Mouse (Mus musculus) midbrain, embryonic 10.5 days (tissue): Measurements from ENCODE around the gene Samsn1. TPM values are rescaled to one million over a fixed set of nuclear protein-coding genes. Genes with fewer than 3 reads are reported as not detected.

ENCODE experiments used
- DNase-seq: peaks from one replicate; pipeline ENCODE4 v3.0.0-alpha.2; 2017; ENCODE audit warnings: low spot score
- H3K27ac ChIP-seq: fragments of 300-500 bp; sonication (generic); replicated peaks from 2 replicates; pipeline ENCODE4 v1.5.1; 2016; ENCODE audit warnings: mild to moderate bottlenecking
- H3K27me3 ChIP-seq: fragments of 300-500 bp; sonication (generic); 2 replicates; pipeline ENCODE4 v1.6.1; 2016; ENCODE audit warnings: low read depth, mild to moderate bottlenecking; ENCODE audit not compliant: poor library complexity, severe bottlenecking
- H3K36me3 ChIP-seq: fragments of 300-500 bp; sonication (generic); 2 replicates; pipeline ENCODE4 v1.6.1; 2016; ENCODE audit warnings: mild to moderate bottlenecking, moderate library complexity
- H3K4me1 ChIP-seq: fragments of 300-500 bp; sonication (generic); 2 replicates; pipeline ENCODE4 v1.6.1; 2016
- H3K4me3 ChIP-seq: fragments of 300-500 bp; sonication (generic); 2 replicates; pipeline ENCODE4 v1.5.1; 2016; ENCODE audit warnings: mild to moderate bottlenecking, moderate library complexity
- H3K9me3 ChIP-seq: fragments of 300-500 bp; sonication (generic); replicated peaks from 2 replicates; pipeline ENCODE4 v1.6.1; 2016; ENCODE audit warnings: mild to moderate bottlenecking
- WGBS: fragments of 180-500 bp; shearing (Covaris S2); methylation state at CpG from one replicate; pipeline ENCODE4 v1.1.7; 2016; 5-methylcytosine and 5-hydroxymethylcytosine counted together
- polyA plus RNA-seq: library from polyadenylated mRNA; unstranded; fragments of >200 nt; fragmentation: Nextera tagmentation; extraction: Ambion mirVana; gene quantifications from 2 replicates; pipeline ENCODE4 v1.2.1, GENCODE M21; 2016

Samsn1 gene
- polyA plus RNA-seq, 1 experiment from 2014 or later = 1.5 TPM

DNA sequence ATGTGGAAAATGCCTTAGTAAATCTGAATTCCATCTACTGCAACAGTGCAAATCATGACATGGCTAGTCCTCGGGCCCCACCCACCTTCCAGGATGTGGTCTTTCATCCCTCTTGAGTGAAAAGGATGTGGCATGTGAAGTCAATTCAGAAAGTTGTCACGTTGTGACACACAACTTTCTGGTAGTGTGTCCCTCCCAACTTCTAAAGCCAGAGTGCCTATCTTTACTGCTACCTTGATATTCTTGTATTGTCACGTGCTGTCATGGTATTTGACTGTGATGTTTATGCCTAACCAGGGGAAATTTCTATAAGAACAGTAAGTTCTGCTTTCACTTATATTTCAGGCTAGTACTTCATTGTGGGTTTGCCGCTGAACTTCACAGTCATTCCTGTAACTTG is 101.2 kb downstream of the Samsn1 start:
- Histone ChIP-seq H3K9me3 (no peaks in the 10 kb centered on the region), H3K27me3 (no peaks in the 10 kb centered on the region), H3K4me1 (peaks cover 4% of the 10 kb centered on the region; the same call in 1 of the 2 replicates), H3K27ac (no peak overlapping the region), H3K36me3 (no peaks in the 10 kb centered on the region), H3K4me3 (no peak overlapping the region)
- DNase-seq = no peak
- 83% methylated on average over 4 of the region's 4 CpGs for WGBS

DNA sequence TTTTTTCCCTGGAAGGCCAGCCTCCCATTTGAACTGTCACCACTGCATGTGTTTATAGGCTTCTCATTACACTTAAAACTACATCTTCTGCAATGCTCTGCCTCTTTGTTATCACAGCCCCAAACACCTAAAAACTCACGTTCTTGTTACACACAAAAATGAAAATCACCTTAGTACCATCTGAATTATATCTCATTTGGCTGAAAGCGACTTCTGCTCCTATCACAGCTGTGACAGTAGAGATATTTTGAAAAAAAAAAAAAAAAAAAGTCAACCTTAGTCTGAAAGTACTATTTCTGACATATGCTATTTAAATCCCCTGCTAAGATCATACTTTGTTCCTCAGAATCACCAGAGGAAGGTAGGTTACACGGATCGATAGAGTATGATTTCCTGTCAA is 102.8 kb downstream of the Samsn1 start:
- WGBS = 89% methylated on average over 4 of the region's 4 CpGs
- DNase-seq = no peak
- Histone ChIP-seq H3K4me1 (peaks cover 4% of the 10 kb centered on the region; the same call in 1 of the 2 replicates), H3K36me3 (no peaks in the 10 kb centered on the region), H3K9me3 (no peaks in the 10 kb centered on the region), H3K27me3 (no peaks in the 10 kb centered on the region), H3K4me3 (no peak overlapping the region), H3K27ac (no peak overlapping the region)

DNA sequence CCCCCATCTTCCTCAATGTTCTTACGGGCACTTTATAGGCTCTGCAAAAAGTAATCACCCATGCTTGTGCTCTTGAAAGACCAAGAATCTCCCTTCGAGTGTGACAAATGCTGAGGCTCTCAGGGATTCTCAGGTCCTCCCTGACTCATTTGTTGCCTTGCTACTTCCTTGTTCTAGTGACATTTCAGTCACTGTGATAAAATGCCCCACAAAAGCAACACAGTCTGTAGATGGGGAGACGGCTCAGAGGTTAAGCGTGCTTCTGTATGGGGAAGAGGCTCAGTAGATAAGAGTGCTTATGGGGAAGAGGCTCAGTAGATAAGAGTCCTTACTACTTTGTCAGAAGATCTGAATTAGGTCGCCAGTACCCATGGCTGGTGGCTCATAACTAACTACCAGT is 104.4 kb downstream of the Samsn1 start:
- DNase-seq = no peak
- no peak overlapping the region for H3K27ac ChIP-seq
- H3K4me3 ChIP-seq = no peak overlapping the region
- H3K27me3 ChIP-seq = no peaks in the 10 kb centered on the region
- WGBS = 87% methylated on average over 5 of the region's 5 CpGs
- H3K4me1 ChIP-seq = peaks cover 4% of the 10 kb centered on the region; the same call in 1 of the 2 replicates
- H3K36me3 ChIP-seq = no peaks in the 10 kb centered on the region
- H3K9me3 ChIP-seq = no peaks in the 10 kb centered on the region

DNA sequence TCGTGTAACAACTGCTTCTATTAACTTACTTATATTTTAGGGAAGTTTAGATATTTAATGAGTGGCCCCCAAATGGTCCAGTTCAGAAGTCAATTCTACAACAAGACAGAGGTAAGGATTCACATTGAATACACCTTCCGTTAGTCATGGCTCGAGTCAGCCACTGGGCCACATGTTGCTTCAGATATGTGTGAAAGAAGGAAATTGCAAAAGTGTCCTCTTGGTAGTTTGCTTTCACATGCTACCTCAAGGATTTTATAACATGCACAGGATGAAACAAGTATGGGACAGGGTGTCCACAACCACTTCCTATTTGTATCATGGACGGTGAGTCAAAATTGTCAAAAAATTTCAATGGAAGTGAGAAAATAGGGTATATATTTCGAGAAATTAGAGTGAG is 110.0 kb downstream of the Samsn1 start:
- H3K27me3 ChIP-seq = no peaks in the 10 kb centered on the region
- H3K36me3 ChIP-seq = no peaks in the 10 kb centered on the region
- no peak overlapping the region for H3K4me3 ChIP-seq
- WGBS = 91% methylated on average over 5 of the region's 5 CpGs
- no peaks in the 10 kb centered on the region for H3K4me1 ChIP-seq
- no peaks in the 10 kb centered on the region for H3K9me3 ChIP-seq
- H3K27ac ChIP-seq = no peak overlapping the region
- DNase-seq = no peak

DNA sequence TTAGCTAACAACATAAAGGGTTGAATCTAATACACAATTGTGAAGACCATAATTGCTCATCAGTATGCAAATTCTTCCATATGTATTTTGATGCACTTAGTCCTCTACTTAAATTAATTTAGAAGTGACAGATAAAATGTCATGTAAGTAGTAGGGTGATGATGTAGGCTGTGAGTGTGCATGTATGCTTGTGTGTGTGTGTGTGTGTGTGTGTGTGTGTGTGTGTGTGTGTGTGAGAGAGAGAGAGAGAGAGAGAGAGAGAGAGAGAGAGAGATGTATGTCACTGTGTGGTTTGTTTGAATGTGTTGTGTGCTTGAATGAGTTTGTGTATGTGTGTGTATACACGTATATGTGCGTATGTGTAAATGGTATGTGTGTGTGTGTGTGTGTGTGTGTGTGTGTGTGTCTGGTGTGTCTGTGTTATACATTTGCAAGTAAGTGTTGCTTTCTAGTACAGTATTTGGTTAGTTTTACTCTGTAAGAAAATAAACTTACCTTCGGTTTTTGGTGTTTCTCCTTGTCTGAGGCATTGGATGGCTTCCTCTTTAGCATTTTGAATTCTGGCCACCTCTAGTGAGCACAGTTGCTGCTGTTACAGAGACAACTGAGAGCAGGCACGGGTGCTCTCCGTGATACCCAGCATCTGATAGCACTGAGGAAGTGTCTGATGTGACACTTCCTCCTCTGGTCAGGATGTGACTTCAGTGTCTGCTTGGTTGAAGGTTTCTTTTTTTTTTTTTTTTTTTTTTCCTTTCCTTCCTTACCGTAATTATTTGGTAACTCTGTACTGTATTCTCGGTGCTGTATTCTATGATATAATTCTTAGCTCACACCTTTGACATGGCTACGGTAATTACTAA is 113.2 kb downstream of the Samsn1 start:
- H3K9me3 ChIP-seq = no peaks in the 10 kb centered on the region
- H3K27me3 ChIP-seq = no peaks in the 10 kb centered on the region
- 79% methylated on average over 8 of the region's 8 CpGs for WGBS
- no peak overlapping the region for H3K4me3 ChIP-seq
- no peak overlapping the region for H3K27ac ChIP-seq
- H3K4me1 ChIP-seq = no peaks in the 10 kb centered on the region
- H3K36me3 ChIP-seq = no peaks in the 10 kb centered on the region
- no peak for DNase-seq

DNA sequence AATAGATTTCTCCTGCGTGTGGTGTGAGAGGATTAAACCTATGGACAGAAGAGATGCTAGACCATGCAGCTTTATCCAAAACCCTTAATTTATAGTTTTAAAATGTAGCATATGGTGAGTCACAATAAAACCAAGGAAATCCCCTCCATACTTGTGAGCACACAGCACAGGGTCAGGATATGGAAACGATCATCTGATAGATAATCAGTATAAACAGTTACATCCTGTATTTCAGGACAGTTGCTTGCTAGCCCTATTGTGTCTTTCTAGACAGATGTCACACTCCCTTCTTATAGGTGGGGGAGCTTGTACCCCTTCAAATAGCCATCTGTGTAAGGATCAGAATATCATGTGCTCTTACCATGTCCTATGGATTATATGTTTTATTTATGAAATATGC is 115.3 kb downstream of the Samsn1 start:
- DNase-seq = no peak
- Histone ChIP-seq H3K27me3 (no peaks in the 10 kb centered on the region), H3K4me3 (no peak overlapping the region), H3K4me1 (no peaks in the 10 kb centered on the region), H3K27ac (no peak overlapping the region), H3K36me3 (no peaks in the 10 kb centered on the region), H3K9me3 (no peaks in the 10 kb centered on the region)
- WGBS = 90% methylated on average over 2 of the region's 2 CpGs

DNA sequence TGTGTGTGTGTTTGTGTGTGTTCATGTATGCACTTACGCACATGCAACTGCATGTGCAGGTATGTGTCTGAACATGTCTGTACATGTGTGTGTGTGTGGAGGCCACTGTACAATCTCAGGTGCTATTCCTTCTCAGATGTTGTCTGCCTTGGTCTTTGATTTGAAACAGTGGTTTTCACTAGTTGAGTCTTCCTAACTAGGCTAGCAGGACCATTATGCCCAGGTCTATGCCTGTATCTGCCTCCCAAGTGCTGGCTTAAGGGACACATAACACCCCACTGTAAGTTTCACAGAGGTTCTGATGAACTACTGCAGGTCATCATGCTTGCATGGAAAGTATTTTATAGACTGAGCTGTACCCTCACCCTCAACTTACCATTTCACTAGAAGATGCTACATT is 115.8 kb downstream of the Samsn1 start:
- no peak for DNase-seq
- no peaks in the 10 kb centered on the region for H3K27me3 ChIP-seq
- no peak overlapping the region for H3K4me3 ChIP-seq
- WGBS = 95% methylated on average over 1 of the region's 1 CpGs
- H3K9me3 ChIP-seq = no peaks in the 10 kb centered on the region
- H3K27ac ChIP-seq = no peak overlapping the region
- no peaks in the 10 kb centered on the region for H3K4me1 ChIP-seq
- H3K36me3 ChIP-seq = no peaks in the 10 kb centered on the region

DNA sequence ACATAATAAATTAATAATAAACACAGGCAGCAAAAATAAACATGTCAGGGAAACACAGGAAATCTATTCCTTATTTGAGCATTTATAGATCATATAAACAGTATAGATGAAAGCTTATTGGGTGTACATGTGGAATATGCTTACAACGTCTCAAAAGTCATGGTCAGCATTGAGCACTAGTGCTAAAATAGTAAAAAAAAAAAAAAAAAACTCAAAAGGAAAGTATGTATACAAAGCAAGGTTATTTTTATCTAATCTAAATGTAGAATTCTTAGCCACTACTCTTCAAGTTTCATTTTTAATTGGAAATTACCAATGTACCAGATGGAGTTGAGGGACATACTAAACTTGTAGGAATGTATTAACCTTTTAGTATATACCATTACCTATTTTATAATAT is 116.8 kb downstream of the Samsn1 start:
- H3K9me3 ChIP-seq = no peaks in the 10 kb centered on the region
- no peaks in the 10 kb centered on the region for H3K4me1 ChIP-seq
- no peaks in the 10 kb centered on the region for H3K36me3 ChIP-seq
- H3K4me3 ChIP-seq = no peak overlapping the region
- H3K27me3 ChIP-seq = no peaks in the 10 kb centered on the region
- 89% methylated on average over 1 of the region's 1 CpGs for WGBS
- H3K27ac ChIP-seq = no peak overlapping the region
- DNase-seq = no peak

DNA sequence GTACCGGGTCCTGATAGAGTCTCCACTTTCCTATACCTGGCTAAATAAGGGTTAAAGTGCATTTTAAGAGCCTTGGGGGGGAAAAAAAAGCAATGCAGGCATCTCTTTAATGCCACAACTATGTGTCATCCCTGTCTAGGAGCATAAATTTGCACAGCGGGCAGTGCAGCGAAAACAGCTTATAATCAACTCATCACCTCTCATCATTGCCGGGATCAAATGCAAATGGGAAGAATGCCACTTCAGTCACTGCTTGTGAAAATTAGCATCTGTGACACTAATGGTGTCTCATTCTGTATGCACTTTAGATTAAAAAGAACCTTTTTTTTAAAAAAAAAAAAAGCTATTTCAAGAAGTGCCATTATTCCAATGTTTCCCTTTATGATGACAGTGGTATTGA is 118.0 kb downstream of the Samsn1 start:
- no peak for DNase-seq
- Histone ChIP-seq H3K27ac (no peak overlapping the region), H3K4me3 (no peak overlapping the region), H3K36me3 (no peaks in the 10 kb centered on the region), H3K4me1 (no peaks in the 10 kb centered on the region), H3K9me3 (no peaks in the 10 kb centered on the region), H3K27me3 (no peaks in the 10 kb centered on the region)
- WGBS = 91% methylated on average over 4 of the region's 4 CpGs

DNA sequence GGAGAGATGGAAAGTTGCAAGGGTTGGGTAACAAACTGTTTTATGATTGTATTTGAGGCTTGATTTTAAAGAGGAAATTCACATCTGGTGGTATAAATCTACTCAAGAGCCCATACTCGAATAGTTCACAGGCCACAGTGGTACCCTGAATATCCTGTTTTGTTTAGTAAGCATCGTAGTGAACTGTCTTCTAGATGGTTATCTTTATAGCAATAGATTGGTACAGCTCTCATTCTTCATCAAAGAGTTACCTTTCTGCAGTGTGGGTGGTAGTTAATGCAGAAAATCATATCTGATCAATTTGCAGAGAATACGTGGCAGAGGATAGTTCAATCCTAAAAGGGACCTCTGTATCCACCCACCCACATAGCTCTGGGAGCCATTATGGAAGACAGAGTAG is 119.1 kb downstream of the Samsn1 start:
- no peak for DNase-seq
- no peaks in the 10 kb centered on the region for H3K36me3 ChIP-seq
- no peaks in the 10 kb centered on the region for H3K27me3 ChIP-seq
- H3K27ac ChIP-seq = no peak overlapping the region
- H3K9me3 ChIP-seq = no peaks in the 10 kb centered on the region
- H3K4me3 ChIP-seq = no peak overlapping the region
- 90% methylated on average over 3 of the region's 3 CpGs for WGBS
- H3K4me1 ChIP-seq = no peaks in the 10 kb centered on the region

DNA sequence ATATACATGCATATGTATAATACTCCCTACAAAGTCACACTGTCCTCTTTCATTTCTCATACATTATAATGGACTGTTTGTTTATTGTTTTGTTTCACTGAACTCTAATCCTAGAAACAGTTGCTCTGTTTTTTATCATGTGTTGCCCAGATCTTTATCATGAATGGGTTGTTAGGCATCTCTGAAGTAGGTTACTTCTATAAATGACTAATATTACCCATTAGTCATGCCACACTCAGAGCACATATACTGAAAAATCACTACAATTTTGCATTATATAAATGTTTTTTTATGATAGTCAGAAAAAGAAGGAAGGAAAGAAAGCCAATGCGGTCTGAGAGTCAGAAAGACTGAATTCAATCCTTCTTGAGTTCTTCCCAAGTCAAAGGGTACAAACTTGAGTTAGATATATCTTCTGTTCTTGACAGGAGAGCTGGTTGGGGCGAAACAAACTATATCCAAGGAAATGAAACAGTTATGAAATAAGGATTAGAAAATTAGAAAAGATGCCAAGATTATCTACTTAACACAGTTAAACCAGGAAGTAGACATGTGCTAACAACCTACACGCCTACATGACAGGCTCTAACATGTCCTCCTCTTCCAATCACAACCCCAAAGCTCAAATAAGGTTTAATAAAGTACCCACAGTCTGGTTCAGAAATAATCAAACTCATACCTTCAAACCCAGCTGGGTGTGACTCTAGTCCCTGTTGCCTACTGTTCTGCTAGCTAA is 122.0 kb downstream of the Samsn1 start:
- DNase-seq = no peak
- WGBS = 92% methylated on average over 3 of the region's 3 CpGs

DNA sequence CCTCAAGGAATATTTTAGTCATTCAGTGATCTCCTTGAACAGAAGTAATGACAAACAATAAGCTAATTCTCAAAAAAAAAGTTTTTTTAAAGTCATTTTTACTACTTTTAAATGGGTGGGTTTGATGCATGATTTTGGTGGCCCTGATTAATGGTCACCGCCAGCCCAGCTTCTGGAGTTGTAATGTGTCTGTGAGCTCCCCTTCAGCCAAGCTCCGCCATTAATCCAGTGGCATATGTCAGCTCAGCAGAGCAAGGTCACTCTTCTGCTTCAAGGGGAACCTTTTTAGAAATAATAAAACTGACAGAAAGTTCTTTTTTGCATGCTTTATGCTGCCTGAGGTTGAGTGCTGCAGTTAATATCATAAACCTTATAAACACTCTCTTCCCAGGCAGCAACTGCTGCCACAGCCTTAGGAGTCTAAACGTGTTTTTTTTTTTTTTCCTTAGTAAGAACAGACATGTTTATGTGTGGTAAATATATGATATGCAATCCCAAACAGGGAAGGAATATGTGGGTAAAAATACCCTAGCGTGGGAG is 124.2 kb downstream of the Samsn1 start:
- DNase-seq = no peak
- Histone ChIP-seq H3K27ac (no peak overlapping the region), H3K4me1 (no peaks in the 10 kb centered on the region), H3K9me3 (no peaks in the 10 kb centered on the region), H3K36me3 (no peaks in the 10 kb centered on the region), H3K27me3 (no peaks in the 10 kb centered on the region), H3K4me3 (no peak overlapping the region)
- 82% methylated on average over 4 of the region's 4 CpGs for WGBS

More for the DNA sequence above, 122.0 kb downstream of the Samsn1 start:
- Histone ChIP-seq H3K9me3 (no peaks in the 10 kb centered on the region), H3K27me3 (no peaks in the 10 kb centered on the region), H3K4me1 (no peaks in the 10 kb centered on the region), H3K36me3 (no peaks in the 10 kb centered on the region), H3K27ac (no peak overlapping the region), H3K4me3 (no peak overlapping the region)
